Mouse (Mus musculus) myocyte (in vitro differentiated cells): ENCODE measurements at regions not wholly inside any gene's neighbourhood (a gene's known extent, or its start where the extent isn't known, plus 50 kb on each side); places are given as distances from the start of the nearest gene placed in this dataset.

ENCODE experiments used
- CEBPB ChIP-seq: IDR thresholded peaks from 2 replicates; pipeline ENCODE4 v1.6.1; 2011; ENCODE audit warnings: mild to moderate bottlenecking, moderate library complexity; ENCODE audit not compliant: poor library complexity, insufficient read depth, severe bottlenecking
- E2F4 ChIP-seq: IDR thresholded peaks from one replicate; pipeline ENCODE4 v1.6.1; 2011; ENCODE audit warnings: mild to moderate bottlenecking, control low read depth, moderate library complexity; ENCODE audit not compliant: insufficient read depth
- MAX ChIP-seq: IDR thresholded peaks from one replicate; pipeline ENCODE4 v1.6.1; 2011; ENCODE audit warnings: low read depth, mild to moderate bottlenecking, control low read depth
- MYOD1 ChIP-seq, 3 experiments: IDR thresholded peaks; one replicate each; pipeline ENCODE4 v1.6.1; 2011; ENCODE audit warnings: control low read depth in 2 of 3, low read depth in 2 of 3, mild to moderate bottlenecking in 2 of 3, moderate library complexity in 1 of 3; ENCODE audit not compliant: insufficient read length in 2 of 3, control insufficient read depth in 1 of 3
- MYOG ChIP-seq, 3 experiments: IDR thresholded peaks; one replicate each; pipeline ENCODE4 v1.6.1; 2011; ENCODE audit warnings: control low read depth in 2 of 3, low read depth in 2 of 3, mild to moderate bottlenecking in 2 of 3; ENCODE audit not compliant: insufficient read length in 2 of 3, control insufficient read depth in 1 of 3, insufficient read depth in 1 of 3
- POLR2A ChIP-seq: IDR thresholded peaks from one replicate; pipeline ENCODE4 v1.6.1; 2011; ENCODE audit warnings: low read depth, mild to moderate bottlenecking, control low read depth, moderate library complexity; ENCODE audit not compliant: insufficient read length
- POLR2AphosphoS2 ChIP-seq: IDR thresholded peaks from one replicate; pipeline ENCODE4 v1.6.1; 2011; ENCODE audit warnings: low read depth, control low read depth; ENCODE audit not compliant: insufficient read length
- REST ChIP-seq: IDR thresholded peaks from one replicate; pipeline ENCODE4 v1.6.1; 2011; ENCODE audit warnings: mild to moderate bottlenecking, control low read depth, moderate library complexity; ENCODE audit not compliant: insufficient read depth, insufficient read length
- SRF ChIP-seq: IDR thresholded peaks from one replicate; pipeline ENCODE4 v1.6.1; 2011; ENCODE audit warnings: low read depth; ENCODE audit not compliant: control insufficient read depth, insufficient read length
- TCF12 ChIP-seq: IDR thresholded peaks from one replicate; pipeline ENCODE4 v1.6.1; 2011; ENCODE audit warnings: mild to moderate bottlenecking, control low read depth; ENCODE audit not compliant: poor library complexity, insufficient read depth, severe bottlenecking
- TCF3 ChIP-seq: IDR thresholded peaks from one replicate; pipeline ENCODE4 v1.6.1; 2011; ENCODE audit warnings: low read depth, control low read depth; ENCODE audit not compliant: insufficient read length
- USF1 ChIP-seq: IDR thresholded peaks from one replicate; pipeline ENCODE4 v1.6.1; 2011; ENCODE audit warnings: low read depth, mild to moderate bottlenecking, control low read depth, moderate library complexity

- no peak for TF ChIP-seq MYOD1 (IDR thresholded peaks at IDR 0.05; ENCODE audit: control insufficient read depth in 1 of 3, insufficient read length in 2 of 3, low read depth in 2 of 3)
- no peak for TF ChIP-seq POLR2A
- TF ChIP-seq SRF: no peak
- TF ChIP-seq CEBPB: no peak
- TF ChIP-seq E2F4: no peak
- TF ChIP-seq TCF12: no peak
- no peak for TF ChIP-seq REST
- no peak for TF ChIP-seq TCF3
- no peak for TF ChIP-seq MAX
- TF ChIP-seq MYOG (IDR thresholded peaks at IDR 0.05; ENCODE audit: control insufficient read depth in 1 of 3, insufficient read depth in 1 of 3, insufficient read length in 2 of 3, low read depth in 2 of 3): no peak
- no peak for TF ChIP-seq POLR2AphosphoS2
- TF ChIP-seq USF1: no peak
These were observed 70.0 kb downstream of the Tmsb4x start for GRCm38 (mm10) chrX:167139110-167139509.
